Mouse (Mus musculus): ENCODE results near the gene Vmn2r42. TPM values are rescaled to one million over a fixed set of nuclear protein-coding genes. Genes with fewer than 3 reads are reported as not detected.
"Not testable (repeated sequence)": the region's sequence is repeated elsewhere in the genome, so short reads cannot be mapped to it uniquely, and the experiment has no call there.

Vmn2r42 gene
- not detected for total RNA-seq (2021)
- long read RNA-seq: 0 reads

- DNase-seq (ENCODE audit: low spot score in 2 of 2): not testable (repeated sequence)
Measured at GRCm38 (mm10) chr7:8200220-8200619, at the start of gene Vmn2r42. TSS of gene Vmn2r42 (minus strand) at chr7:8200320.

DNA sequence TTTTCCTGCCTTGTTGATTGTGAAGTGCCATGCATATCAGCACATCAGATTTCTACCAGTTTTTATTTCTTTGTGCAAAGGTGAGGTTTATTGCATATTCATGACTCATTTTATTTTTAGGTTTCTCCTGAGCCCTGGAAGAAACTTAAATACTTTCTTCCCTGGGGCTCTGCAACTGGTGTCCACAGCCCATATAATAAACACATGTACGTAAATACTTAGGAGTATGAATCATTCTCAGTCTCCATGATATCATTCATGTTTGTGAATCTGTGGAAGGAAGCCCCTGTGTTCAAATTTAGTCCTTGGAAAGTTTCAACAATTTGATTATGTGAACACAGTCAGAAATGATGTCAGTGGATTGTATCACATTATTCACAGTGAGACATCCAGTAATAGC, 38.6 kb downstream of the Vmn2r42 start, which contains the start of gene Vmn2r41:
Gene Vmn2r41, minus strand, starts transcription at position 101 of the 400 bp plus-strand sequence.
- not testable (repeated sequence) for DNase-seq (ENCODE audit: low spot score in 2 of 2)

Other genes with a start within 250 kb of the Vmn2r42 start
- gene Vmn2r41, start 38.7 kb downstream of the Vmn2r42 start, total RNA-seq (2021): not detected
- gene Vmn2r43, start 60.3 kb upstream of the Vmn2r42 start, total RNA-seq (2021): not detected
- not detected for gene Vmn2r44, start 183.0 kb upstream of the Vmn2r42 start, total RNA-seq (2021)

Data from layer of hippocampus, postnatal 10 days (tissue).